Mouse (Mus musculus) ES-E14 (cell line): ENCODE data around the gene Chst15. TPM values are rescaled to one million over a fixed set of nuclear protein-coding genes. Genes with fewer than 3 reads are reported as not detected.

ENCODE experiments used
- DNase-seq: peaks from one replicate; pipeline ENCODE4 v3.0.0-alpha.2; 2013; ENCODE audit warnings: low read depth, low spot score
- H3K27ac ChIP-seq: 2 replicates; pipeline ENCODE4 v1.5.1; 2012; ENCODE audit warnings: low read depth, mild to moderate bottlenecking, low read length, moderate library complexity, mixed read lengths; ENCODE audit not compliant: poor library complexity, insufficient read depth, severe bottlenecking
- H3K36me3 ChIP-seq: 2 replicates; pipeline ENCODE4 v1.6.1; 2012; ENCODE audit warnings: mild to moderate bottlenecking, low read length, moderate library complexity, mixed read lengths; ENCODE audit not compliant: control insufficient read depth, poor library complexity, insufficient read depth, severe bottlenecking
- H3K4me1 ChIP-seq, 2 experiments: fragments of 150-350 bp in 1 of 2; sonication (generic) in 1 of 2; 2 replicates each; pipeline ENCODE4 v1.6.1; 2012; ENCODE audit warnings: low read length in 2 of 2, mild to moderate bottlenecking in 1 of 2, mixed read lengths in 1 of 2; ENCODE audit not compliant: control insufficient read depth in 2 of 2, insufficient read depth in 2 of 2, poor library complexity in 1 of 2
- H3K4me3 ChIP-seq, 2 experiments: fragments of 150-350 bp in 1 of 2; sonication (generic) in 1 of 2; 2 replicates each; pipeline ENCODE4 v1.5.1; 2012; ENCODE audit warnings: low read length in 2 of 2, low read depth in 1 of 2, mild to moderate bottlenecking in 1 of 2, mixed read lengths in 1 of 2; ENCODE audit not compliant: insufficient read depth in 1 of 2, poor library complexity in 1 of 2, severe bottlenecking in 1 of 2
- H3K9ac ChIP-seq: 2 replicates; pipeline ENCODE4 v1.6.1; 2012; ENCODE audit warnings: low read depth, mild to moderate bottlenecking, low read length, mixed read lengths; ENCODE audit not compliant: poor library complexity, insufficient read depth, severe bottlenecking
- H3K9me3 ChIP-seq: fragments of 150-350 bp; sonication (generic); 2 replicates; pipeline ENCODE4 v1.6.1; 2012; ENCODE audit warnings: low read depth, mild to moderate bottlenecking, low read length; ENCODE audit not compliant: control insufficient read depth, insufficient read depth
- CHD2 ChIP-seq: IDR thresholded peaks from 2 replicates; pipeline ENCODE4 v1.6.1; 2014; ENCODE audit warnings: mild to moderate bottlenecking, low read depth, low read length, inconsistent platforms
- HCFC1 ChIP-seq: IDR thresholded peaks from 2 replicates; pipeline ENCODE4 v1.6.1; 2012; ENCODE audit warnings: low read length, inconsistent platforms, borderline replicate concordance; ENCODE audit not compliant: insufficient read depth
- MAFK ChIP-seq: IDR thresholded peaks from 2 replicates; pipeline ENCODE4 v1.6.1; 2014; ENCODE audit warnings: mild to moderate bottlenecking, low read depth, low read length, inconsistent platforms; ENCODE audit not compliant: insufficient read depth
- ZC3H11A ChIP-seq: IDR thresholded peaks from 2 replicates; pipeline ENCODE4 v1.6.1; 2012; ENCODE audit warnings: low read depth, mild to moderate bottlenecking, inconsistent platforms, low read length, borderline replicate concordance
- ZNF384 ChIP-seq: IDR thresholded peaks from 2 replicates; pipeline ENCODE4 v1.6.1; 2012; ENCODE audit warnings: low read depth, low read length, inconsistent platforms
- in situ Hi-C, 2 experiments: fragments of 600-800 bp; cut with MboI; formaldehyde crosslinking; loops; one replicate each; pipeline ENCODE4 v1.15.1; 2025; ENCODE audit warnings: low sequenced_read_pairs in 2 of 2, inconsistent platforms in 1 of 2; ENCODE audit not compliant: unreplicated experiment in 2 of 2
- total RNA-seq: library from RNA; depleted of rRNA; stranded (reverse); fragments of 300-350 nt; gene quantifications from 2 replicates; pipeline ENCODE4 v1.2.3, GENCODE M21; 2012

Chst15 gene
- total RNA-seq, 1 experiment = 8.4 TPM

GRCm38 (mm10) chr7:132231476-132231875 lies 85.6 kb downstream of the Chst15 start:
- H3K9me3 ChIP-seq = no peaks in the 10 kb centered on the region
- H3K27ac ChIP-seq = no peak overlapping the region
- H3K4me3 ChIP-seq = no peak overlapping the region
- H3K9ac ChIP-seq = no peak overlapping the region
- TF ChIP-seq ZNF384 (no peak), ZC3H11A (no peak), MAFK (no peak), HCFC1 (no peak), CHD2 (no peak)
- in situ Hi-C loops = loop anchor here in 1 of 2 experiments (25.0 kb wide), 1 partner anchor 656 kb away; no protein-coding TSS in a partner anchor
- H3K4me1 ChIP-seq = peaks cover 0 to 5% of the 10 kb centered on the region in 2 experiments; a peak in 1 of 4 replicates
- H3K36me3 ChIP-seq = no peaks in the 10 kb centered on the region
- DNase-seq = no peak

GRCm38 (mm10) chr7:132230961-132231360 lies 86.1 kb downstream of the Chst15 start:
- Histone ChIP-seq H3K9ac (no peak overlapping the region), H3K4me3 (no peak overlapping the region), H3K9me3 (no peaks in the 10 kb centered on the region), H3K4me1 (peaks cover 0 to 5% of the 10 kb centered on the region in 2 experiments; a peak in 1 of 4 replicates), H3K36me3 (no peaks in the 10 kb centered on the region), H3K27ac (no peak overlapping the region)
- DNase-seq = no peak
- in situ Hi-C loops = loop anchor here in 1 of 2 experiments (25.0 kb wide), 1 partner anchor 656 kb away; no protein-coding TSS in a partner anchor
- no peak for TF ChIP-seq ZNF384
- no peak for TF ChIP-seq ZC3H11A
- no peak for TF ChIP-seq CHD2
- no peak for TF ChIP-seq HCFC1
- no peak for TF ChIP-seq MAFK

- Histone ChIP-seq H3K9ac (no peak overlapping the region), H3K4me3 (no peak overlapping the region), H3K9me3 (no peaks in the 10 kb centered on the region), H3K27ac (no peak overlapping the region), H3K36me3 (no peaks in the 10 kb centered on the region), H3K4me1 (no peaks in the 10 kb centered on the region)
- peak; percentile 71; the same call in 1 of the 2 replicates for TF ChIP-seq MAFK
- no peak for TF ChIP-seq ZNF384
- TF ChIP-seq CHD2 = no peak
- no peak for TF ChIP-seq ZC3H11A
- TF ChIP-seq HCFC1 = no peak
- DNase-seq = no peak
- in situ Hi-C loops = loop anchor here (5.0 to 25.0 kb wide), 4 partner anchors 248 to 660 kb away; no protein-coding TSS in a partner anchor
Observed at GRCm38 (mm10) chr7:132227075-132227640, 89.9 kb downstream of the Chst15 start.

- Histone ChIP-seq H3K9ac (no peak overlapping the region), H3K4me1 (no peaks in the 10 kb centered on the region), H3K9me3 (no peaks in the 10 kb centered on the region), H3K36me3 (no peaks in the 10 kb centered on the region), H3K4me3 (no peak overlapping the region), H3K27ac (no peak overlapping the region)
- TF ChIP-seq HCFC1 (no peak), ZC3H11A (peak; percentile 100), MAFK (0 out of 2 replicates have a peak, but pooled peaks have one; percentile 5), CHD2 (no peak), ZNF384 (no peak)
- peak; percentile 88 for DNase-seq
- in situ Hi-C loops = loop anchor here (5.0 to 25.0 kb wide), 4 partner anchors 248 to 661 kb away; no protein-coding TSS in a partner anchor
Observed at GRCm38 (mm10) chr7:132226379-132227074, 90.5 kb downstream of the Chst15 start.
